Mouse (Mus musculus) lung, postnatal 0 days (tissue): ENCODE results near the gene Hoxb4. TPM values are rescaled to one million over a fixed set of nuclear protein-coding genes. Genes with fewer than 3 reads are reported as not detected.
A peak's percentile ranks its signal among the peaks of the same experiment; 100 is the strongest.

Experiments used
- ATAC-seq: fragments of 200-750 bp; cut with Nextera tagmentation; 2 replicates; pipeline ENCODE4 v1.8.0; 2017; ENCODE audit warnings: moderate library complexity
- DNase-seq: peaks from one replicate; pipeline ENCODE4 v3.0.0-alpha.2; 2016; ENCODE audit warnings: low spot score
- H3K27ac ChIP-seq: fragments of 300-500 bp; sonication (generic); 2 replicates; pipeline ENCODE4 v1.5.1; 2014; ENCODE audit warnings: antibody characterized with exemption, mild to moderate bottlenecking, low read length, mixed read lengths
- H3K27me3 ChIP-seq: fragments of 300-500 bp; sonication (generic); replicated peaks from 2 replicates; pipeline ENCODE4 v1.6.1; 2014; ENCODE audit warnings: low read length, mixed read lengths; ENCODE audit not compliant: insufficient read depth
- H3K36me3 ChIP-seq: fragments of 300-500 bp; sonication (generic); 2 replicates; pipeline ENCODE4 v1.6.1; 2014; ENCODE audit warnings: low read length, mixed read lengths; ENCODE audit not compliant: insufficient read depth
- H3K4me1 ChIP-seq: fragments of 300-500 bp; sonication (generic); 2 replicates; pipeline ENCODE4 v1.6.1; 2014; ENCODE audit warnings: antibody characterized with exemption, low read depth, low read length, mixed read lengths; ENCODE audit not compliant: insufficient read depth
- H3K4me2 ChIP-seq: fragments of 300-500 bp; sonication (generic); replicated peaks from 2 replicates; pipeline ENCODE4 v1.6.1; 2014; ENCODE audit warnings: low read depth, mild to moderate bottlenecking, low read length, moderate library complexity, mixed read lengths
- H3K4me3 ChIP-seq: fragments of 300-500 bp; sonication (generic); 2 replicates; pipeline ENCODE4 v1.5.1; 2014; ENCODE audit warnings: low read depth, low read length
- H3K9ac ChIP-seq: fragments of 300-500 bp; sonication (generic); replicated peaks from 2 replicates; pipeline ENCODE4 v1.6.1; 2014; ENCODE audit warnings: low read depth, mild to moderate bottlenecking
- H3K9me3 ChIP-seq: fragments of 300-500 bp; sonication (generic); 2 replicates; pipeline ENCODE4 v1.6.1; 2016; ENCODE audit warnings: low read length, mixed read lengths
- CTCF ChIP-seq: IDR thresholded peaks from 2 replicates; pipeline ENCODE4 v1.5.1; 2016; ENCODE audit warnings: antibody characterized with exemption, mild to moderate bottlenecking
- EP300 ChIP-seq: IDR thresholded peaks from 2 replicates; pipeline ENCODE4 v1.6.1; 2016; ENCODE audit warnings: antibody characterized with exemption, mild to moderate bottlenecking, control low read depth
- WGBS: fragments of 180-500 bp; shearing (Covaris S2); extraction: QIAGEN DNeasy Blood & Tissue Kit; methylation state at CpG from one replicate; pipeline ENCODE4 v1.1.7; 2014; 5-methylcytosine and 5-hydroxymethylcytosine counted together
- polyA plus RNA-seq: library from polyadenylated mRNA; unstranded; fragments of >200 nt; fragmentation: Nextera tagmentation; extraction: Ambion mirVana; gene quantifications from 2 replicates; pipeline ENCODE4 v1.2.1, GENCODE M21; 2015

Gene Hoxb4
- polyA plus RNA-seq, 1 experiment from 2014 or later, result 2.6 TPM

DNA sequence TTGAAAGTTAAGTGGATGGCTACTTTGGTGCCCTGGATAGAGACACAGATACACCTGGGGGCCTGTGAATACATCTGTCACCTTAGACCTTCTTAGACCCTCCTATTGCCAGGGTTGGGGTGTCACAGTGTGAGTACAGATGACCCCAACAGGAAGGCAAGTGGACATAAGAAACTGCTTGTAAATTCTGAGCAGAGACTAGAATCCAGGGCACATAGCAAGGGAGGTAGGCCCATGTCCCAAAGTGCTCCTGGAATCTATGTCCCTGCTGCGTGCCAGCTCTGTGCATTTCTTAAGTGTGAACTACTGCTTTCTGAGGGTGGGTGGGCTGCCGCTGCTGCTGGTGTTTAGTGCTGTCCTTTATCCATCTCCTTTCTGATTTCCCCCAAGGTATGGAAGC lies 32.7 kb downstream of the Hoxb4 start:
- Histone ChIP-seq H3K9me3 (no peaks in the 10 kb centered on the region), H3K9ac (no peak overlapping the region), H3K27me3 (peaks cover 12% of the 10 kb centered on the region; the same call in 1 of the 2 replicates), H3K4me2 (peak overlapping the region; percentile 63; the same call in 1 of the 2 replicates), H3K4me3 (no peak overlapping the region), H3K4me1 (peaks cover 6% of the 10 kb centered on the region; the same call in 1 of the 2 replicates), H3K36me3 (no peaks in the 10 kb centered on the region), H3K27ac (peak overlapping the region; percentile 79)
- no peak for TF ChIP-seq EP300
- no peak for TF ChIP-seq CTCF
- 63% methylated on average over 2 of the region's 2 CpGs for WGBS
- DNase-seq, result no peak
- ATAC-seq, result no peak

DNA sequence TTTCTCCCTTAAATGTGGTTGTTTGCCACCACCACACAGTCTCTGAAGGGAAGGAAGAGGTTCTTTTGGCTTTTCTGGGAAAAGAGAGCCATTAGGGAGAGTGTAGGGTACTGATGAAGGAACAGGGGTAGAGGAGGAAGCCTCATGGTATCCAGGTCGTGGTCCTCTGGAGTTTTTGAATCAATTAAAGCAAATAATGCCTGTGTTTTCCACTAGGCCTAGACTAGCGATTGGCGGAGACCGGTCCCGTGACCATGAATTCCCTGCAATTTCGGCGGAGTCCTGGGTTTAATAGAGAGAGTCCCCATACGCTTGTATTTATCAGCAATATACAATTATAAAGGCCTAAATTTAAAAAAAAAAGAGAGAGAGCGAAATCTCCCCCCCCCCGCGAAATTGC lies 33.2 kb downstream of the Hoxb4 start:
- H3K4me1 ChIP-seq, result peaks cover 3% of the 10 kb centered on the region; the same call in 1 of the 2 replicates

DNA sequence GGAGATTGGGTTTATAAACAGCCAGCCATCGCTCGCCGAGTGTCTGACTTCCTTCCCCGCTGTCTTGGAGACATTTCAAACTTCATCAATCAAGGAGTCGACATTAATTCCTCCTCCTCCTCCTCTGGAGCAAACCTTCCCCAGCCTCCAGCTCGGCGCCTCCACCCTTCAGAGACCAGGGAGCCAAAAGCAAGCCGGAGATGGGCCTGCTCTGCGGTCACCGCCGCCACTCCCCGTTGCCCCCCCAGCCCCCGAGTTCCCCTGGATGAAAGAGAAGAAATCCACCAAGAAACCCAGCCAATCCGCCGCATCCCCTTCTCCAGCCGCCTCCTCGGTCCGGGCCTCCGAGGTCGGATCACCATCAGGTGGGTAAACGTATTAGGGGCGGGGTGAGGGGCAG lies 33.8 kb downstream of the Hoxb4 start:
- H3K9me3 ChIP-seq, result no peaks in the 10 kb centered on the region
- peak; percentile 87 for DNase-seq
- H3K4me2 ChIP-seq, result peak overlapping the region; percentile 63
- H3K4me3 ChIP-seq, result peak overlapping the region; percentile 58
- peak overlapping the region; percentile 63 for H3K9ac ChIP-seq
- 3% methylated on average over 21 of the region's 22 CpGs for WGBS
- TF ChIP-seq EP300 (0 out of 2 replicates have a peak, but pooled peaks have one; percentile 16), CTCF (no peak)
- ATAC-seq, result peak; percentile 57
- H3K27ac ChIP-seq, result peak overlapping the region; percentile 79
- H3K4me1 ChIP-seq, result peaks cover 3% of the 10 kb centered on the region; the same call in 1 of the 2 replicates
- H3K27me3 ChIP-seq, result peaks cover 7% of the 10 kb centered on the region; the same call in 1 of the 2 replicates
- no peaks in the 10 kb centered on the region for H3K36me3 ChIP-seq

More for the DNA sequence above, 33.2 kb downstream of the Hoxb4 start:
- peak overlapping the region; percentile 63 for H3K4me2 ChIP-seq
- WGBS, result 21% methylated on average over 11 of the region's 11 CpGs
- no peaks in the 10 kb centered on the region for H3K36me3 ChIP-seq
- no peak overlapping the region for H3K9ac ChIP-seq
- H3K27ac ChIP-seq, result peak overlapping the region; percentile 79
- ATAC-seq (no peak), DNase-seq (no peak)
- H3K27me3 ChIP-seq, result peaks cover 9% of the 10 kb centered on the region; the same call in 1 of the 2 replicates
- H3K4me3 ChIP-seq, result peak overlapping the region; percentile 58; the same call in 1 of the 2 replicates
- no peaks in the 10 kb centered on the region for H3K9me3 ChIP-seq
- no peak for TF ChIP-seq EP300
- no peak for TF ChIP-seq CTCF

DNA sequence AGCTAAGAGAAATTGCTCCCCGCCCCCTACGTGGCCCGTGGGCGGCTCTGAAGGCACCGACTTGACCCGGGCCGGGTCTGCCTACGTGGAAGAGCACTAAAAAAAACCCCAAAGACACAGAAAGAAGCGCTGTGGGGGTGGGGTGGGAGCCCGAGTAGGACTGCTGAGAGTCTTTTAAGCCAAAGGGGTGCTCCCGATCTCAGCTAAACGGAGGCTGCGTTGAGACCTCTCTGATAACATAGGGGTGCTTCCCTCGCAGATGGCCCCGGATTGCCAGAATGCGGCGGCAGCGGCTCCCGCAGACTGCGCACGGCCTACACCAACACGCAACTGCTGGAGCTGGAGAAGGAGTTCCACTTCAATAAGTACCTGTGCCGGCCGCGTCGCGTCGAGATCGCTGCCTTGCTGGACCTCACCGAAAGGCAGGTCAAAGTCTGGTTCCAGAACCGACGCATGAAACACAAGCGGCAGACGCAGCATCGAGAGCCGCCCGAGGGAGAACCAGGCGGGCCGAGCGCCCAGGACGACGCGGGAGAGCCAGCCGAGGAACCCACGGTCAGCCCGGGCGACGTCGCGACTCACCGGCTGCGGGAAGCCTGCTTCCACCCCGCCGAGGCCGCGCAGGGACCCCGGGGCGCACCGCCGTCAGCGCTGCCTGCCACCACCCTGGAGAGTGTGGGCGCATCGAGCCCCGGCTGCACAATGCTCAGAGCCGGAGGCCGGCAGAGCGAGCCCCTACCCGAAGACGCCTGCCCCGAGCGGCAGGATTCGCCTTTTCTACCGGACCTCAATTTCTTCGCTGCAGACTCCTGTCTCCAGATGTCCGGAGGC lies 34.8 kb downstream of the Hoxb4 start:
- Histone ChIP-seq H3K27ac (peak overlapping the region; percentile 79), H3K36me3 (no peaks in the 10 kb centered on the region), H3K4me3 (peak overlapping the region; percentile 58), H3K9ac (peak overlapping the region; percentile 63), H3K4me1 (peaks cover 3% of the 10 kb centered on the region; the same call in 1 of the 2 replicates), H3K27me3 (peaks cover 7% of the 10 kb centered on the region; the same call in 1 of the 2 replicates), H3K4me2 (peak overlapping the region; percentile 63), H3K9me3 (no peaks in the 10 kb centered on the region)
- DNase-seq (no peak), ATAC-seq (peak; percentile 30; the same call in 1 of the 2 replicates)
- WGBS, result under 1% methylated on average over 67 of the region's 75 CpGs
- TF ChIP-seq EP300 (no peak), CTCF (no peak)

DNA sequence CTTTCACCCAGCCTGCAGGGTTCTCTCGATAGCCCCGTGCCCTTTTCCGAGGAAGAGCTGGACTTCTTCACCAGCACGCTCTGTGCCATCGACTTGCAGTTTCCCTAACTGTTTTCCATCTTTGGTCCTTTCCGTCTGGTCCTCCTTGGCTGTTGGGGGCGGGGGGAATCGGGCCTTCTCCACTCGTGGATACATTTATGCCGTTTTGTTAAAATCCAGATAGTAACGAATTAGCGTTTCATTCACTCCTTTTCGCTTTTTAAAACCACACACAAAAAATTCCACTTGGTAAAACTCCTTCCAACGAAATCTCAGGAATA lies 35.4 kb downstream of the Hoxb4 start:
- Histone ChIP-seq H3K4me1 (peaks cover 3% of the 10 kb centered on the region; the same call in 1 of the 2 replicates), H3K27me3 (peaks cover 7% of the 10 kb centered on the region; the same call in 1 of the 2 replicates), H3K9ac (peak overlapping the region; percentile 63), H3K4me3 (peak overlapping the region; percentile 58), H3K27ac (peak overlapping the region; percentile 79; the same call in 1 of the 2 replicates), H3K36me3 (no peaks in the 10 kb centered on the region), H3K9me3 (no peaks in the 10 kb centered on the region), H3K4me2 (peak overlapping the region; percentile 63)
- 6% methylated on average over 14 of the region's 14 CpGs for WGBS
- ATAC-seq, result no peak
- DNase-seq, result no peak
- no peak for TF ChIP-seq CTCF
- no peak for TF ChIP-seq EP300

DNA sequence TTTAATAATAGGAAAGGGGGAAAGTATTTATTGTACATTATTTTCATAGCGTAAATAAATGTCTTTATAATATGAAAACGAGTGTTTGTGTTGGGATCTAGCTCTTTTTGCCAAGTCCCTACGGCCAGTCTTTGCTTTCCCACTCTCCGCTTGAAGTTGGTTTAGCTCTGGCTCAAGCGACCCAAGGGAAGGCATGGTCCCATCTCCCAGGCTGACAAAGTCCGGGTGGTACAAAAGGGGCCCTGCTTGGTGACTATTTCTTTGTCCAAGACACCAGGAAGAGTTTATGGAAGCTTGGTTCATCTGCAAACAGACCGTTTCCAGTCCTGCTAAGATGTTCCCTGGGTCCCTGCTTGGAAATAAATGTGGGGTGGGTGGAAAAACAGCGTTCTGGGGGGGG lies 35.9 kb downstream of the Hoxb4 start:
- H3K4me3 ChIP-seq, result peak overlapping the region; percentile 58
- TF ChIP-seq CTCF, result no peak
- TF ChIP-seq EP300, result no peak
- H3K4me1 ChIP-seq, result peaks cover 3% of the 10 kb centered on the region; the same call in 1 of the 2 replicates
- no peaks in the 10 kb centered on the region for H3K9me3 ChIP-seq
- ATAC-seq (no peak), DNase-seq (no peak)
- 25% methylated on average over 8 of the region's 8 CpGs for WGBS
- H3K9ac ChIP-seq, result peak overlapping the region; percentile 2
- peak overlapping the region; percentile 22; the same call in 1 of the 2 replicates for H3K27ac ChIP-seq
- peak overlapping the region; percentile 63 for H3K4me2 ChIP-seq
- no peaks in the 10 kb centered on the region for H3K36me3 ChIP-seq
- peaks cover 7% of the 10 kb centered on the region; the same call in 1 of the 2 replicates for H3K27me3 ChIP-seq
